ENCODE assay signal across 23 mouse cellular contexts in genomic region chr5:51233271-51234003, GRCm38 (mm10).
DNase-seq lines count a peak whose midpoint lies in the region; ATAC-seq and TF ChIP-seq lines count a peak whose summit lies in the region.
"Had no signal": no experiment of that assay in that cellular context is flagged by ENCODE, and none has a peak within 500 bp of the region (broad histone marks: within the 10 kb centered on the region; RNA-seq: fewer than 3 reads in every experiment).

No protein-coding gene starts in this region.

- H3K9me3 ChIP-seq in intestine, embryonic 16.5 days (ENCODE audit: control insufficient read depth, low read length): no peaks in the 10 kb centered on the region
- no peaks in the 10 kb centered on the region for H3K9me3 ChIP-seq in kidney, embryonic 16.5 days (ENCODE audit: low read length)
- H3K9me3 ChIP-seq: heart, embryonic 13.5 days; midbrain, embryonic 10.5 days; midbrain, embryonic 15.5 days had no signal

- no peaks in the 10 kb centered on the region for H3K4me1 ChIP-seq in intestine, embryonic 16.5 days (ENCODE audit: control insufficient read depth, insufficient read depth, low read length)
- no peaks in the 10 kb centered on the region for H3K4me1 ChIP-seq in kidney, adult 2 months (ENCODE audit: control insufficient read depth, insufficient read depth, low read length)
- H3K4me1 ChIP-seq in kidney, embryonic 16.5 days (ENCODE audit: insufficient read depth, low read length): 0 out of 2 replicates have a peak, but pooled peaks cover 2% of the 10 kb centered on the region
- H3K4me1 ChIP-seq: heart, embryonic 13.5 days; midbrain, embryonic 10.5 days; midbrain, embryonic 15.5 days had no signal

- no peak for TF ChIP-seq CTCF in kidney, adult 2 months (conservative IDR thresholded peaks at IDR 0.05; ENCODE audit: insufficient read depth, insufficient read length, low read depth, low read length)

- DNase-seq in kidney, adult 2 months: peak; percentile 70
- DNase-seq in kidney, postnatal 36 days: peak; percentile 31 to 49
- DNase-seq in adrenal gland, postnatal 4 days (ENCODE audit: low spot score in 2 of 2): no peak
- DNase-seq in T-cell, adult 2 months (ENCODE audit: low spot score): no peak
- DNase-seq: adrenal gland, postnatal 25 days; cerebellum, adult 9-11 months; heart, adult 2 months; heart, postnatal 10 days; liver; lung, embryonic 14.5 days; lung, postnatal 14 days; right cerebral cortex, postnatal 14 days had no signal

- peak; percentile 89 for ATAC-seq in intestine, embryonic 16.5 days
- ATAC-seq in kidney, embryonic 16.5 days (ENCODE audit: low FRiP score, low TSS enrichment): peak; percentile 85; the same call in 1 of the 2 replicates
- no peak for ATAC-seq in cerebellum, adult (ENCODE audit: insufficient number of reproducible peaks, low FRiP score, low TSS enrichment)
- ATAC-seq: forebrain, embryonic 16.5 days; midbrain, embryonic 15.5 days; Patski had no signal

- no peak overlapping the region for H3K9ac ChIP-seq in intestine, embryonic 16.5 days (ENCODE audit: low read depth, low read length)
- H3K9ac ChIP-seq in kidney, embryonic 16.5 days (replicated peaks; ENCODE audit: low read length): no peak overlapping the region
- H3K9ac ChIP-seq: heart, embryonic 13.5 days; hindbrain, embryonic 14.5 days; liver, embryonic 14.5 days; lung, embryonic 14.5 days; midbrain, embryonic 15.5 days had no signal

- no peak for TF ChIP-seq POLR2A in kidney, adult 2 months (IDR thresholded peaks at IDR 0.05; ENCODE audit: low read depth, low read length)

- H3K4me3 ChIP-seq in intestine, embryonic 16.5 days (ENCODE audit: low read length): no peak overlapping the region
- no peak overlapping the region for H3K4me3 ChIP-seq in kidney, adult 2 months (ENCODE audit: insufficient read depth, low read depth, low read length)
- H3K4me3 ChIP-seq in kidney, embryonic 16.5 days (ENCODE audit: low read length): no peak overlapping the region
- H3K4me3 ChIP-seq: erythroblast, embryonic 14.5 days; heart, adult 2 months; heart, embryonic 13.5 days; midbrain, embryonic 10.5 days; midbrain, embryonic 15.5 days had no signal

- H3K27me3 ChIP-seq in intestine, embryonic 16.5 days (replicated peaks; ENCODE audit: control insufficient read depth, insufficient read depth, low read length): no peaks in the 10 kb centered on the region
- H3K27me3 ChIP-seq in kidney, adult 2 months (replicated peaks; ENCODE audit: control insufficient read depth, insufficient read depth, low read length): no peaks in the 10 kb centered on the region
- no peaks in the 10 kb centered on the region for H3K27me3 ChIP-seq in kidney, embryonic 16.5 days (ENCODE audit: insufficient read depth, low read length)
- H3K27me3 ChIP-seq: heart, embryonic 13.5 days; midbrain, embryonic 15.5 days; Patski had no signal

- H3K4me2 ChIP-seq in intestine, embryonic 16.5 days (ENCODE audit: low read depth, low read length): no peak overlapping the region
- H3K4me2 ChIP-seq in kidney, embryonic 16.5 days (replicated peaks; ENCODE audit: low read depth, low read length): no peak overlapping the region
- H3K4me2 ChIP-seq: heart, embryonic 13.5 days; hindbrain, embryonic 14.5 days; lung, embryonic 14.5 days; midbrain, embryonic 15.5 days had no signal

- H3K27ac ChIP-seq in intestine, embryonic 16.5 days (ENCODE audit: low read length): no peak overlapping the region
- no peak overlapping the region for H3K27ac ChIP-seq in kidney, adult 2 months (ENCODE audit: insufficient read depth, low read depth, low read length)
- no peak overlapping the region for H3K27ac ChIP-seq in kidney, embryonic 16.5 days (ENCODE audit: low read length)
- H3K27ac ChIP-seq: heart, adult 2 months; heart, embryonic 13.5 days; hindbrain, embryonic 14.5 days; liver, embryonic 14.5 days; midbrain, embryonic 10.5 days; midbrain, embryonic 15.5 days had no signal

- no peaks in the 10 kb centered on the region for H3K36me3 ChIP-seq in intestine, embryonic 16.5 days (ENCODE audit: control insufficient read depth, insufficient read depth, low read length)
- no peaks in the 10 kb centered on the region for H3K36me3 ChIP-seq in kidney, adult 2 months (ENCODE audit: control insufficient read depth, insufficient read depth, low read length)
- no peaks in the 10 kb centered on the region for H3K36me3 ChIP-seq in kidney, embryonic 16.5 days (ENCODE audit: insufficient read depth, low read length)
- H3K36me3 ChIP-seq: heart, embryonic 13.5 days; midbrain, embryonic 10.5 days; midbrain, embryonic 15.5 days had no signal

- 46% methylated on average over 5 of the region's 5 CpGs for WGBS in intestine, embryonic 16.5 days
- 33% methylated on average over 5 of the region's 5 CpGs for WGBS in kidney, adult 2 months
- WGBS in kidney, embryonic 16.5 days: 29% methylated on average over 5 of the region's 5 CpGs

Comparison
In these comparisons a context has a peak if more than half of its experiments do, and no peak if none do; other contexts are left out.
1. DNase-seq: peak in kidney, adult 2 months (single experiment) and kidney, postnatal 36 days (2 of 2); none in adrenal gland, postnatal 4 days (0 of 2) and T-cell, adult 2 months (single experiment).